Mouse (Mus musculus): Measurements from ENCODE around the gene Atp5s. TPM values are rescaled to one million over a fixed set of nuclear protein-coding genes. Genes with fewer than 3 reads are reported as not detected.

Atp5s gene
- 10 to 100 TPM; 27.6 to 28.3 TPM for total RNA-seq (2021)

DNA sequence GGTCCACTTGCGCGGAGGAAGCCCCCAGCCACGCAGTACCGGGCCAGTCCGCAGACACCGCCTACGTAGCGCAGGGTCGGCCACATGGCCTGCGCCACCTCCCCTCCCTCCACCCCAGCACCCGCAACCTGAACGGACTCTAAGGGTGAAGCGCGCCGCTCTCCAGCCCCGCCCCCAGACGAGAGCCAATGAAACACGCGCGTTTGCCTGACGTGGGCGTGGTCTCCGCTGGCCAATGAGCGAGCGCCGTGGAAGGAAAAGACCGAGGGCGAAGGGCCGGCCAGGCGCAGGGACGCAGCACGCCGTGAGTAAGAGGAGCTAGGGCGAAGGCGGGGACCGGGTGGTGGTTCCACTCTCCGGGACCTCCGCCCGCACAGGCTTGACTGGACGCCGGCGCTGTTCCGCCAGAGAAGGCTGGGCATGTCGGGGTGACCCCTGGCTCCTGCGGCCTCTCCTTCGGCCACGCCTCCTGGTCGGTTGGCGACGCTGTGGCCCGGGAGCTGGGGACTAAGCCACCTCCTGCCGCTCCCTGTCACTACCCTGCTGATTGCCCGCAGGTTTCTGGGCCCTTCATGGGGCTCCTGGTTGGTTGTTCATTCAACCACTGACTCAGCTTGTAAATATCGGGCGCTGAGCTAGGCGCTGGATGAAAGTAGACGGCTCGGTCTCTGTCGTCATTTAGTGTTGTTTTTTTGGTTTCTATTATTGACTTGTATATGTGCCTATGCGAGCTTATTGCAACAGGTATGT is at the start of gene Atp5s, which contains the start of gene L2hgdh:
TSS of gene Atp5s (plus strand) at position 240 of the 750 bp plus-strand sequence.
TSS of gene L2hgdh (minus strand) at position 163 of the 750 bp plus-strand sequence.
- peak; percentile 94 for DNase-seq (ENCODE audit: low spot score)
- intact Hi-C loops (cut with DNase I), result no loop called here

DNA sequence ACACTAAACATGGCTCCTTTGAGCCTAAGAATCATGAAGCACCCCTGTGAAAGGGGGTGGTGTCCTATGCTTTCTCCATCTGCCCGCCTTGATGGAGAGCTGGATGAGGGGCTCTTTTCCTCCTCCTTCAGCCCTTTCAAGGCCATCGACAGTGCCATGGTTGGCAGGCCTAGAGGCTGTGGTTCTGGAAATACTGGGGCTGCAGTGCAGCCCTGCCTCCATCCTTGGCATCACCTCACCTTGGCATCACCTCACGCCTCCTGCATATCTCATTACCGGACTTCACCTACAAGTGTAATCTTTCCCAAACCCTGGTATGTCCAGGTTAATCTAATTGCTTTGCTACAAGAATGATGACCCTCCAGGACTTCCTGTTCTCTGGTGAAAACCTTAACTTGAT is 48.6 kb upstream of the Atp5s start:
- no peak for DNase-seq (ENCODE audit: low spot score)
- intact Hi-C loops (cut with DNase I), result no loop called here

DNA sequence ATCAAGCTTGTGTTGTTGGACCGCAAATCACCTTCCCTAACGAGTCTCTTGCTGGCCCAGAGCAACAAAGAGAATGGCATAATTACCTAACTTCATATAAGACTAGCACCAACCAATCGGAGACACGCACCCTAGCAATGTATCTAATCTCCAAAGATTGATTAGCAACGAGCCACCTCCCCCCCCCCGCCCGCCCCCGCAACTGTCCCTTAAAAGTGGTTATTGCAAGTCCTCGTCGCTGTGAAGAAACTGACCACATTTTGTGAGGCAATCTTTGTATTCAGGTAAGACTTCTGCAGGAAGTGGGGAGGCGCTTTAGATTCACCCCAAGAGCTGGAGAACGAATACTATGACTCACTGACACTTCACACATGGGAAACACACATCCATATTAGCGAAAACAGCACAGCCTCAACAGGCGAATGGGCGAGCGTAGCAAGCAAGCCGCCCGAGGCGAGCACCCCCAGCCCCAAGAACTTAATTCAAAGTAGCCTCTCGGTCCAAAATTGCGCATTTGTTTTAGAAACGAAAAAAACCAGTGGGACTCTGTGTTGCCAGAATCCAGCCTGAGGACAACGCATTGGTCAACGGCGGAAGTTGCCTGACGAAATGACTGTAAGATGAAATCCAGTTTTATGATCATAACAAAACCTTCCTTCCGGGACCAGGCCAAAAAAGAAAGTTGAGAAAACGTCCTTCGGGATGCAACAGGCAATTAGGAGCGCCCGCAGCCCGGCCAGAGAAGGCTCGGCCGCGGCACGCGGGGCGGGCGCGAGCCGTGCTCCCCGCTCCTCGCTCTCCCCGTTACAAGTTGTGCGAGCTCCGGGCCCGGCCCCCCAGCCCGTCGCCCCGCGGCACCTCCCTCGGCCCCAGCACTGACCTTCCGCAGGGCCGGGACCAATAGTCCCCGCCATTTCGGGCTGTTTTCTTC is 43.9 kb upstream of the Atp5s start:
- intact Hi-C loops (cut with DNase I), result loop anchor here (5.0 kb wide), 2 partner anchors 34 to 319 kb away; no protein-coding TSS in a partner anchor
- DNase-seq (ENCODE audit: low spot score), result peak; percentile 7

DNA sequence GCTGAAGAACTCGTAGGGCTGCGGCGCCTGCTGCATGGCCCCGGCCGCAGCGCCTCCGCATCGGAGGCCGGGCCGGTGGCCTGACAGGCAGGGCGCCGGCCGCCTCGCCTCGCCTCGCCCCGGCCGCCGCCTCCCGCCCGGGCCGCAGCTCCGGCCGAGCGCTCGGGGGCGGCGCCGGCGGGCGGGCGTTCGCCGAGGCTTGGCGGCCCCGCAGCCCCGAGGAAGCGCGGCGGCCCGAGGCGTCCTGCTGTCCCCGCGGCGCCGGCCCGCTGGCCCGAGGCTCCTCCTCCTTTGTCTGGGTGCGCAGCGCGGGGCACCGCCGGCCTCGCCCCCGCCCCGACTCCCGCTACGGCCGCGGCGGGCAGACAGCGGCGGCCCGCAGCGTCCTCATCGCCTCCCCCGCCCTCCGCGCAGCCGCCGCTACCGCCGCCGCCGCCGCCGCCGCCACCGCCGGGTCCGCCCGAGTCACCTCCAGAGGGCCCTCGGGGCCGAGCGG is 43.1 kb upstream of the Atp5s start, which contains the start of gene Sos2:
TSS of gene Sos2 (minus strand) at position 287 of the 496 bp plus-strand sequence.
- DNase-seq (ENCODE audit: low spot score), result peak; percentile 35
- intact Hi-C loops (cut with DNase I), result loop anchor here (5.0 kb wide), 2 partner anchors 34 to 319 kb away; no protein-coding TSS in a partner anchor

- intact Hi-C loops (cut with DNase I), result loop anchor here (5.0 kb wide), 2 partner anchors 35 to 320 kb away; no protein-coding TSS in a partner anchor
- DNase-seq (ENCODE audit: low spot score), result peak; percentile 76
Measured at GRCm38 (mm10) chr12:69682065-69682787, 42.5 kb upstream of the Atp5s start.

- intact Hi-C loops (cut with DNase I), result loop anchor here (5.0 kb wide), 2 partner anchors 36 to 321 kb away; no protein-coding TSS in a partner anchor
- DNase-seq (ENCODE audit: low spot score), result no peak
Measured at GRCm38 (mm10) chr12:69682788-69683419, 41.8 kb upstream of the Atp5s start.

DNA sequence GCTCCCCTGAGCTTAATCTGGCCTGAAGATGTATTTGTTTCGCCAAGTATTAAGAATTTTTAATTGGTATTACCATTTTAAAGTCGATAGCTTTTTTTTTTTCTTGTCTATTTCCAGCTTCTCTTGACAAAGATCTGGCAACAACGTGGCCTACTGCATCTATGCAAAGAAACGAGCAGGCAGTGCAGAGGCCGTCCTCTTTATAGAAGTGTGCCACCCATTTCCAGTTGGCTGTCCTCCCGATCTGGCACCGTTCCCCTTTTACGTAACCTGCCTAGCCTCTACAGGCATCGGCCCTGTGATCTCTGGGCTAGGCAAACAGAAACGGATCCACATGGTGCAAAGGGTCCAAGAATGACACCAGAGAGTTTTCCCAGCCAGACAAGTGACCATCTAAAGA is 41.2 kb upstream of the Atp5s start:
- intact Hi-C loops (cut with DNase I), result loop anchor here (5.0 kb wide), 2 partner anchors 36 to 321 kb away; no protein-coding TSS in a partner anchor
- peak; percentile 73 for DNase-seq (ENCODE audit: low spot score)

DNA sequence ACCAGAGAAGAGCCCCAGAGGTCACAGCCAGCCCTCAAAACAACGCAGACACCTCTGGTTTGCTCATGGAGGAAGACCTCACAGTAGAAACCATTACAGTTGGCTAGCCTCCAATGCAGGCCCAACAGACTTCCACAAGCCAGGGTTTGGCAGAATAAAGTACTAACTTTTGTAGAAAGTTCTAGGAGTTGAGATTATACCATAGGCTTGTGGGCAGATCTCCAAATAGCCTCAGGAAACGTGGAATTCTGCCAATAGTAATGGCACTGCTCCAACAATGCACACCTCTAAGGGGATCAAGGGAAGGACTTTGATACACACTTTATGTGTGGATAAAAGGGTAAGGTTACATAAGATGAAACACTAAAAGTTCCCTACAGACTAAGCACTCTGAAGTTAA is 36.4 kb upstream of the Atp5s start:
- intact Hi-C loops (cut with DNase I), result no loop called here
- no peak for DNase-seq (ENCODE audit: low spot score)

DNA sequence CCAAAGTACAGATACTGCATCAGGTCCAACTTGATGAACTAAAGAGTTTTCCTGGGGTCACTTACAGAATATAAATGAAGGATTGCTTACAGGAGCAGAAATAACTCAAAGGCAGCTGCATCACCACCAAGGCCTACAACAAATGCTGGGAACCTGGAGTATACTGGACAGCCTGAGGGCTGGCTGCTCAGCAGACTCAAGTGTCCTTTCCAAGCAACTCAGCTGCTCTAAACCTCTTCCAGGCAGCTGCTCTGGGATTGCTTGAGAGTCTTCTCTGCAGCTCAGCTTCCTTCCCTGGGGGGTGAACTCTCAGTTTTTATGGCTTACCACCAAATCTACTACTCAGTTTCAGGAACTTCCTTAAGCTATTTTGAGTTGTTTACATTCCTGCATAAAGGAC is 35.7 kb upstream of the Atp5s start:
- intact Hi-C loops (cut with DNase I), result no loop called here
- DNase-seq (ENCODE audit: low spot score), result no peak

GRCm38 (mm10) chr12:69690714-69691113 is 34.0 kb upstream of the Atp5s start:
- DNase-seq (ENCODE audit: low spot score), result no peak
- intact Hi-C loops (cut with DNase I), result no loop called here

DNA sequence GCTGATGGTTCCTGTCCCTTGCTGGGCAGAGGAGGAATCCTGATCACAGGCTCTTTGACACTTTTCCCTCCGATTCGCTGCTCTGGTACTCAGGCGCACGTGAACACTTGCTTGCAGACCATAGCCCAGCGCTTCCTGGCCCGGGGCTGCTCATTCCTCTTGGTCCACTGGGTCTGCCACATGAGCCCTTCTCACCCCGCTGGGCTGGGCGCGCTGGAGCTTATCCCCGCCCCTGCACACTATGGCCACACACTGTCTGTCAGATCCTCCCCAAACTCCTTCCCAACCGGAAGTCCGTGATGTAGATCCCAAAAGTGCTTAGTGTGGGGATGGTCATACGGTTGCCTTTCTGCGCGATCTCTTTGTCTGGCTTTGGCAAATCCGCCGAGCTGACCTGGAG is 31.3 kb upstream of the Atp5s start:
- no peak for DNase-seq (ENCODE audit: low spot score)
- intact Hi-C loops (cut with DNase I), result no loop called here

DNA sequence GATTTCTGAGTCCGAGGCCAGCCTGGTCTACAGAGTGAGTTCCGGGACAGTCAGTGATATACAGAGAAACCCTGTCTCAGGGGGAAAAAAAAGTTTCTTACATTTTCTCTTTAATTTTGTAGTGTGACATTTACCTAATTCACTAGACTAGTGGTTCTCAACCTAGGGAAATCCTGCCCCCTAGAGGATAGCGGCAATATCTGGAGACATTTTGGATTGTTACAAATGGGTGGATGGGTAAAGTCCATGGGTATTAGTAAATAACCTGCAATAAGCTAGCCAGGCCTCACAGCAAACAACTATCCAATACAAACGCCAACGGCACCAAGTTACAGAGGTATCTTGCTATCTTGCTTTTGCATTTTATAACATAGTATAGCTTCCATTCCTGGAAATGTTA is 28.0 kb upstream of the Atp5s start:
- no peak for DNase-seq (ENCODE audit: low spot score)
- intact Hi-C loops (cut with DNase I), result loop anchor here (5.0 kb wide), 3 partner anchors 54 to 114 kb away; partner anchors contain the start of gene Vcpkmt

GRCm38 (mm10) chr12:69698352-69698751 is 26.4 kb upstream of the Atp5s start:
- intact Hi-C loops (cut with DNase I), result loop anchor here (5.0 kb wide), 3 partner anchors 56 to 116 kb away; partner anchors contain the start of gene Vcpkmt
- no peak for DNase-seq (ENCODE audit: low spot score)

DNA sequence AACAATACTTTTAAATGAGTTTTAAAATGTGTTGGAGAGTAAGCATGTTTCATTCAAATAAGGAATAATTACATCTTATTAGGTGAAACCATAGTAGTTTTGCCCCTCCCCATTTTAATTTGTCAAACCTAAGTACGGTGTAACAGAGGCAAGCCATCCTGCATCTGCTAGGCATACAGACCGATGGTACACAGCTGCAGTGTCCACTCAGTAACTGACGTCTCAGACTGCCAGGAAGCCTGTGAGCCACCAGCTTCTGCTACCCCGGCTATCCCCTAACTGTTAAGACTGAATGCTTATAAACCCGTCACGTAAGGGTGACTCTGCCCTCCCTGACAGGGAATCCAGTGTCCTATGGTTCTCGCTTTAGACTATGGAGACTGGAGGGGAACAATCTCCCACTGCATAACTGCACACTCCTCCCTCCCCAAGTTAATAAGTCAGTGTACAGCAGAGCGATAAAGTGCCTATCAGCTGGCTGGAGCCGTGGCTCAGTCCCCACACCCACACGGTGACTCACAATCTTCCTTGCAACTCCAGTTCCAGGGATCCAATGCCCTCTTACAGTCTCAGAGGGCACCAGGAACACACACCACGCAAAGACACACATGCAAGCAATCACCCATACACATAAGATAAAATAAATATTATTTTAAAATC is 19.8 kb upstream of the Atp5s start:
- intact Hi-C loops (cut with DNase I), result no loop called here
- DNase-seq (ENCODE audit: low spot score), result no peak

- no peak for DNase-seq (ENCODE audit: low spot score)
- intact Hi-C loops (cut with DNase I), result no loop called here
Measured at GRCm38 (mm10) chr12:69713628-69714027, 11.1 kb upstream of the Atp5s start.

GRCm38 (mm10) chr12:69722857-69723256 is 1.9 kb upstream of the Atp5s start:
- intact Hi-C loops (cut with DNase I), result no loop called here
- DNase-seq (ENCODE audit: low spot score), result no peak

- no peak for DNase-seq (ENCODE audit: low spot score)
- intact Hi-C loops (cut with DNase I), result no loop called here
Measured at GRCm38 (mm10) chr12:69723376-69723775, 1.4 kb upstream of the Atp5s start.

GRCm38 (mm10) chr12:69724018-69724710 is 586 bp upstream of the Atp5s start:
- intact Hi-C loops (cut with DNase I), result no loop called here
- no peak for DNase-seq (ENCODE audit: low spot score)
